Mouse (Mus musculus) 416B (cell line): ENCODE measurements at regions not wholly inside any gene's neighbourhood (a gene's known extent, or its start where the extent isn't known, plus 50 kb on each side); places are given as distances from the start of the nearest gene placed in this dataset.

ENCODE experiments used
- DNase-seq: peaks from one replicate; pipeline ENCODE4 v3.0.0; 2011; ENCODE audit warnings: low read depth

GRCm38 (mm10) chr3:159121626-159122025 is 373.6 kb upstream of the Depdc1a start:
- DNase-seq: no peak

DNA sequence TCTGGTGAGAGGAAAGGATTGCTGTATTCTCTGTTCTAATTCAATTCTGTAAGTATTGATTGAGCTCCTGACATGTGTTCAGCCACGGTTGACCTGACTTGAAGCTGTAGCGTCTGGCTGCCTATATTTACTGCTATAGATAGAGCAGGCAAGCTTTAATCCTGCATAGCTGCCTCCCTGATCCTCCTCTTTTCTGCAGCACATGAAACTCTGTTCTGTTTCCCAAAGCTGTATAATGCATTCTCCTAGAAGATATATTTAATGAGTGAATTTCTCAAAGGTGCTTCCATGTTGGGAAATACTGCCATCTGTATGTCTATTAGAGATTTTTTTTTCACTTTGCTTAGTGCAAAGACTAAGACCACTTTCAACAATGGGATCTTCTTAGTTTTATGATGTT is 351.4 kb upstream of the Depdc1a start:
- DNase-seq: no peak

DNA sequence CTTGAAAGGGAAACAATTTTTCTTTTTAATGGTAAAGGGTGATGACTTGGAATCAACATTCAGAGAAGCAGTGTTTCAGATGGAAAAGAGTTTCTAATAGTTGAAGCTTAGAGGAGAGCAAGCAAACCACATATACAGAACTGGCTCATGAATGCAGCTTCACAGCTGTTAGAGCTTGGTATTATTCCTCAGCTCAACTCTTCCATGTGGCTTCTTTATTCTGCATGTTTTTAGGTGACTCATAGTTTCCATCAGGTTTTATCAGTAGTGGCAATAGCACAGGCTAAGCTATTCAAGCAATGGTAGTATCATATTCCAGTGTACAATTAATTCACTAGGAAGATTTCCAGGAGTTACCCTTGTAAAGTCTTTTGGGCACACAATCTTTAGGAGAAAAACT is 313.7 kb upstream of the Depdc1a start:
- DNase-seq: no peak

- DNase-seq: peak; percentile 9
Observed at GRCm38 (mm10) chr3:159193189-159193588, 302.0 kb upstream of the Depdc1a start.
